Mouse (Mus musculus): ENCODE measurements around the gene Nup107. TPM values are rescaled to one million over a fixed set of nuclear protein-coding genes. Genes with fewer than 3 reads are reported as not detected.
"Not testable (repeated sequence)": the region's sequence is repeated elsewhere in the genome, so short reads cannot be mapped to it uniquely, and the experiment has no call there.

Nup107 gene
- polyA plus RNA-seq, 1 experiment from 2014 or later, result 87.5 TPM

- Histone ChIP-seq H3K27me3 (no peaks in the 10 kb centered on the region), H3K27ac (no peak overlapping the region; the same call in 1 of the 2 replicates), H3K9ac (no peak overlapping the region), H3K36me3 (replicated peaks) (no peaks in the 10 kb centered on the region), H3K4me1 (peaks cover 12% of the 10 kb centered on the region), H3K9me3 (no peaks in the 10 kb centered on the region), H3K4me2 (peak overlapping the region; percentile 2; the same call in 1 of the 2 replicates), H3K4me3 (replicated peaks) (no peak overlapping the region)
- no peak for ATAC-seq (ENCODE audit: low FRiP score)
- 63% methylated on average over 19 of the region's 19 CpGs for WGBS
Measured at GRCm38 (mm10) chr10:117718161-117719119, 74.1 kb downstream of the Nup107 start.

- Histone ChIP-seq H3K4me1 (peaks cover 12% of the 10 kb centered on the region), H3K27me3 (no peaks in the 10 kb centered on the region), H3K27ac (no peak overlapping the region), H3K9ac (no peak overlapping the region), H3K4me3 (replicated peaks) (no peak overlapping the region), H3K4me2 (no peak overlapping the region), H3K9me3 (no peaks in the 10 kb centered on the region), H3K36me3 (replicated peaks) (no peaks in the 10 kb centered on the region)
- 13% methylated on average over 4 of the region's 4 CpGs for WGBS
- no peak for ATAC-seq (ENCODE audit: low FRiP score)
Measured at GRCm38 (mm10) chr10:117717583-117717982, 74.9 kb downstream of the Nup107 start.

DNA sequence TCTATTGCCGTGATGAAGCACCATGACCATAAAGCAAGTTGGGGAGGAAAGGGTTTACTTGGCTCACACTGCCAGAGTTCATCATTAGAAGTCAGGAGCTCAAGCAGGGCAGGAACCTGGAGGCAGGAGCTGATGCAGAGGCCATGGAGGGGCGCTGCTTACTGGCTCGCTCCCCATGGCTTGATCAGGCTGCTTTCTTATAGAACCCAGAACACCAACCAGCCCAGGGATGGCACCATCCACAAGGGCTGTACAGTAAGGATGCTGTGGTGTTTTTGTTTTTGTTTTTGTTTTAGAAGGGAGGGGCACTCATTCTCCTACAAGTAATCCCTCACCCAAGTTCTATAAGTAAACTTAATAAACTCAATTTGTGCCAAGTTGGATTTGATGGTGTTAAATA is 75.8 kb downstream of the Nup107 start:
- Histone ChIP-seq H3K36me3 (replicated peaks) (no peaks in the 10 kb centered on the region), H3K4me1 (peaks cover 12% of the 10 kb centered on the region), H3K4me3 (replicated peaks) (no peak overlapping the region), H3K9ac (no peak overlapping the region), H3K9me3 (no peaks in the 10 kb centered on the region), H3K27ac (no peak overlapping the region), H3K4me2 (no peak overlapping the region), H3K27me3 (no peaks in the 10 kb centered on the region)
- WGBS, result 92% methylated on average over 3 of the region's 3 CpGs
- ATAC-seq (ENCODE audit: low FRiP score), result no peak

- H3K36me3 ChIP-seq (replicated peaks); H3K4me3 ChIP-seq (replicated peaks); H3K9me3 ChIP-seq; H3K27me3 ChIP-seq; H3K4me2 ChIP-seq; H3K9ac ChIP-seq; H3K27ac ChIP-seq; ATAC-seq (ENCODE audit: low FRiP score): not testable (repeated sequence)
- 88% methylated on average over 1 of the region's 1 CpGs for WGBS
- H3K4me1 ChIP-seq, result peaks cover 17% of the 10 kb centered on the region
Measured at GRCm38 (mm10) chr10:117715654-117716053, 76.9 kb downstream of the Nup107 start.

- Histone ChIP-seq H3K27ac (no peak overlapping the region), H3K9ac (no peak overlapping the region), H3K4me2 (no peak overlapping the region), H3K4me3 (replicated peaks) (no peak overlapping the region), H3K9me3 (no peaks in the 10 kb centered on the region), H3K36me3 (replicated peaks) (no peaks in the 10 kb centered on the region), H3K27me3 (no peaks in the 10 kb centered on the region), H3K4me1 (peaks cover 17% of the 10 kb centered on the region)
- WGBS, result 82% methylated on average over 4 of the region's 4 CpGs
- no peak for ATAC-seq (ENCODE audit: low FRiP score)
Measured at GRCm38 (mm10) chr10:117714928-117715500, 77.5 kb downstream of the Nup107 start.

GRCm38 (mm10) chr10:117714048-117714545 is 78.4 kb downstream of the Nup107 start:
- H3K4me2 ChIP-seq, result no peak overlapping the region
- H3K4me3 ChIP-seq (replicated peaks), result no peak overlapping the region
- H3K36me3 ChIP-seq (replicated peaks), result no peaks in the 10 kb centered on the region
- H3K9me3 ChIP-seq, result no peaks in the 10 kb centered on the region
- no peaks in the 10 kb centered on the region for H3K27me3 ChIP-seq
- no peak overlapping the region for H3K9ac ChIP-seq
- ATAC-seq (ENCODE audit: low FRiP score), result no peak
- peaks cover 22% of the 10 kb centered on the region for H3K4me1 ChIP-seq
- 94% methylated on average over 3 of the region's 3 CpGs for WGBS
- no peak overlapping the region for H3K27ac ChIP-seq

DNA sequence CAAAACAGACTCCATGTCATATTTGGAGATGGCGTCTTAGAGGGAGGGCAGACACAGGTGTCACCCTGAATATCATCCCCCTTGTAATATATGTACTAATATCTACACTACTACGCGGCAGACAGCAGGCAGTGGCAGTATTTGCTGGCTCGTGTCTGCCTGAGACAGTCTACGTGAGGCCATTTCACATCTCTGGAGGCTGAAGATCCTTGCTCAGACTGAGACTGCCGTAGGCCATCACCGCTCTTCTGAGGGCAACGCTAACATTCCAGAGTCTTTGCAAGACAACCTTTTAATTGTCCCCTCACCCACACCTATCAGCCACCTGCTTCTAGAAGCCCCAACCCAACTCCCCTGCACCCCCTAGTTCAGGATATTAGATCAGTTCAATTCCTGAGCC is 79.0 kb downstream of the Nup107 start:
- Histone ChIP-seq H3K4me1 (peaks cover 27% of the 10 kb centered on the region), H3K27ac (no peak overlapping the region), H3K27me3 (no peaks in the 10 kb centered on the region), H3K36me3 (replicated peaks) (peaks cover 4% of the 10 kb centered on the region; the same call in 1 of the 2 replicates), H3K4me2 (no peak overlapping the region), H3K9ac (no peak overlapping the region), H3K4me3 (replicated peaks) (no peak overlapping the region), H3K9me3 (no peaks in the 10 kb centered on the region)
- ATAC-seq (ENCODE audit: low FRiP score), result no peak
- WGBS, result 95% methylated on average over 8 of the region's 8 CpGs

- H3K27me3 ChIP-seq, result no peaks in the 10 kb centered on the region
- H3K36me3 ChIP-seq (replicated peaks), result peaks cover 4% of the 10 kb centered on the region
Measured at GRCm38 (mm10) chr10:117712871-117713270, 79.6 kb downstream of the Nup107 start.

DNA sequence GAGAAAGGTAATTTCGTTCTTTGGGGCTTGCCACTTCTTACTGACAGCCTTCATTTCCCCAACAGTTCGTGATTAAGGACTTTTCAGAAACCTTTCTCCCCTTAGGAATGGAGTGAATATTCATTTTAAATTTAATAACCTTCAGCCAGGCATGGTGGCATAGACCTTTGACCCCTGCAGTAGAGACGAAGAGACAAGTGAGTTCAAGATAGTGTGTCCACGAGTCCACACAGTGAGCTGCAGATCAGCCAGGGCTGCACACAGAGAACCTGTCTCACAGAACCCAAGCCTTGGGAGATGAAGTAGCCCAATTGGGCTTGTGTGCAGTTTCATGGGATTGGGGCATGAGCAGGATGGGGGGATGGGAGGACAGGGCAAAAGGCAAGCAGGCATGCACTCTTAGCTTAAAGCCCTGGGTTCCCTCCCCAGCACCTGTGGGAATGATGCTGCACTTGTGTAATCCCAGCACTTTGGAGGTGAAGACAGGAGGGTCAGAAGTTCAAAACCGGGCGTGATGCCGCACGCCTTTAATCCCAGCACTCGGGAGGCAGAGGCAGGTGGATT is 80.2 kb downstream of the Nup107 start:
- WGBS, result 89% methylated on average over 9 of the region's 9 CpGs
- no peak overlapping the region for H3K4me2 ChIP-seq
- no peak for ATAC-seq (ENCODE audit: low FRiP score)

More at GRCm38 (mm10) chr10:117712871-117713270, 79.6 kb downstream of the Nup107 start:
- peaks cover 21% of the 10 kb centered on the region for H3K4me1 ChIP-seq
- H3K4me2 ChIP-seq, result no peak overlapping the region
- H3K9me3 ChIP-seq, result no peaks in the 10 kb centered on the region
- H3K9ac ChIP-seq, result no peak overlapping the region
- no peak overlapping the region for H3K27ac ChIP-seq
- WGBS, result 89% methylated on average over 9 of the region's 9 CpGs
- no peak overlapping the region for H3K4me3 ChIP-seq (replicated peaks)
- no peak for ATAC-seq (ENCODE audit: low FRiP score)

GRCm38 (mm10) chr10:117711408-117711807 is 81.1 kb downstream of the Nup107 start:
- Histone ChIP-seq H3K9me3 (no peaks in the 10 kb centered on the region), H3K9ac (peak overlapping the region; percentile 98; the same call in 1 of the 2 replicates), H3K4me3 (replicated peaks) (peak overlapping the region; percentile 83), H3K4me2 (peak overlapping the region; percentile 59), H3K4me1 (peaks cover 20% of the 10 kb centered on the region), H3K36me3 (replicated peaks) (peaks cover 18% of the 10 kb centered on the region), H3K27ac (no peak overlapping the region), H3K27me3 (no peaks in the 10 kb centered on the region)
- no peak for ATAC-seq (ENCODE audit: low FRiP score)
- WGBS, result 69% methylated on average over 5 of the region's 5 CpGs

More for the DNA sequence above, 80.2 kb downstream of the Nup107 start:
- Histone ChIP-seq H3K36me3 (replicated peaks) (peaks cover 9% of the 10 kb centered on the region), H3K27me3 (no peaks in the 10 kb centered on the region), H3K9me3 (no peaks in the 10 kb centered on the region), H3K9ac (no peak overlapping the region), H3K27ac (no peak overlapping the region), H3K4me1 (peaks cover 15% of the 10 kb centered on the region), H3K4me3 (replicated peaks) (no peak overlapping the region)

DNA sequence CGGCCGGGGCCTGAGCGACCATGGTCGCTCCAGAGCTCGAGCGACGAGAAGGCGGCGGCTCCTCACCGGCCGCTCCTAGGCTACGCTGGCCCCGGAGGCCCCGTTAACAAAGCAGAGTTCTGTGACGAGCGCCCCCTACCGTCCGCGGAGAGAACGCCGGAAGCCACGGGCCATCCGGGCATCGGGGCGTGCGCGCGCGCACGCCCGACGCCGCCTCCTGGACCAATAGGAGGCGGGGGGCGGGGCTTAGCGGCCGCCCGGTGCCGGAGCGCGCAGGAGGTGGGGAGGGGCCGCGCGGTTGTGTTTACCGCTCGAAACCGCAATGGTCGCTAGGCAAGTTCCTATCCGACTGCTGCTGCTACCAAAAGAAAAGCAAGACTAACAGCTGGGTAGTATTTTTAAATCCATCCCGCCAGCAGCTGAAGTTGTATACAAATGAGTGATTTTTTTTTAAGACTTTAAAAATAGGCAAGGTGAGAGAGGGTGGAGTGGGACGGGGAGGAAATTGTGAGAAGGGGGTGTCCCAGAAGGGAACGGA is 81.8 kb downstream of the Nup107 start, which contains the start of gene Mdm2:
Gene Mdm2, minus strand, starts transcription at position 155 of the 538 bp plus-strand sequence.
- under 1% methylated on average over 52 of the region's 52 CpGs for WGBS
- peaks cover 20% of the 10 kb centered on the region for H3K4me1 ChIP-seq
- H3K36me3 ChIP-seq (replicated peaks), result peaks cover 21% of the 10 kb centered on the region
- peak within 1 kb of the TSS; percentile 97 for H3K27ac ChIP-seq
- H3K9me3 ChIP-seq, result no peaks in the 10 kb centered on the region
- peak within 1 kb of the TSS; percentile 72 for H3K4me2 ChIP-seq
- no peaks in the 10 kb centered on the region for H3K27me3 ChIP-seq
- peak within 1 kb of the TSS; percentile 83 for H3K4me3 ChIP-seq (replicated peaks)
- peak; percentile 93 for ATAC-seq (ENCODE audit: low FRiP score)
- H3K9ac ChIP-seq, result peak within 1 kb of the TSS; percentile 98

Data from forebrain, embryonic 12.5 days (tissue).